Mouse (Mus musculus) kidney, embryonic 16.5 days (tissue): ENCODE results near the gene Arid1b. TPM values are rescaled to one million over a fixed set of nuclear protein-coding genes. Genes with fewer than 3 reads are reported as not detected.

Experiments used
- ATAC-seq: fragments of 200-750 bp; cut with Nextera tagmentation; 2 replicates; pipeline ENCODE4 v1.8.0; 2017; ENCODE audit warnings: moderate TSS enrichment; ENCODE audit not compliant: low FRiP score, low TSS enrichment
- H3K27ac ChIP-seq: fragments of 300-500 bp; sonication (generic); 2 replicates; pipeline ENCODE4 v1.5.1; 2014; ENCODE audit warnings: low read length
- H3K27me3 ChIP-seq: fragments of 300-500 bp; sonication (generic); 2 replicates; pipeline ENCODE4 v1.6.1; 2014; ENCODE audit warnings: low read length, control low read depth, mixed read lengths; ENCODE audit not compliant: insufficient read depth
- H3K36me3 ChIP-seq: fragments of 300-500 bp; sonication (generic); 2 replicates; pipeline ENCODE4 v1.6.1; 2014; ENCODE audit warnings: low read length, control low read depth, mixed read lengths; ENCODE audit not compliant: insufficient read depth
- H3K4me1 ChIP-seq: fragments of 300-500 bp; sonication (generic); 2 replicates; pipeline ENCODE4 v1.6.1; 2014; ENCODE audit warnings: low read length, control low read depth, mixed read lengths; ENCODE audit not compliant: insufficient read depth
- H3K4me2 ChIP-seq: fragments of 300-500 bp; sonication (generic); replicated peaks from 2 replicates; pipeline ENCODE4 v1.6.1; 2014; ENCODE audit warnings: low read depth, low read length
- H3K4me3 ChIP-seq: fragments of 300-500 bp; sonication (generic); 2 replicates; pipeline ENCODE4 v1.5.1; 2014; ENCODE audit warnings: mild to moderate bottlenecking, low read length
- H3K9ac ChIP-seq: fragments of 300-500 bp; sonication (generic); replicated peaks from 2 replicates; pipeline ENCODE4 v1.6.1; 2014; ENCODE audit warnings: low read length
- H3K9me3 ChIP-seq: fragments of 300-500 bp; sonication (generic); 2 replicates; pipeline ENCODE4 v1.6.1; 2016; ENCODE audit warnings: low read length, control low read depth
- WGBS: fragments of 180-500 bp; shearing (Covaris S2); extraction: QIAGEN DNeasy Blood & Tissue Kit; methylation state at CpG from one replicate; pipeline ENCODE4 v1.1.7; 2014; 5-methylcytosine and 5-hydroxymethylcytosine counted together
- polyA plus RNA-seq: library from polyadenylated mRNA; unstranded; fragments of >200 nt; fragmentation: Nextera tagmentation; extraction: Ambion mirVana; gene quantifications from 2 replicates; pipeline ENCODE4 v1.2.1, GENCODE M21; 2015

The Arid1b gene
- polyA plus RNA-seq, 1 experiment from 2014 or later: 10.9 TPM

DNA sequence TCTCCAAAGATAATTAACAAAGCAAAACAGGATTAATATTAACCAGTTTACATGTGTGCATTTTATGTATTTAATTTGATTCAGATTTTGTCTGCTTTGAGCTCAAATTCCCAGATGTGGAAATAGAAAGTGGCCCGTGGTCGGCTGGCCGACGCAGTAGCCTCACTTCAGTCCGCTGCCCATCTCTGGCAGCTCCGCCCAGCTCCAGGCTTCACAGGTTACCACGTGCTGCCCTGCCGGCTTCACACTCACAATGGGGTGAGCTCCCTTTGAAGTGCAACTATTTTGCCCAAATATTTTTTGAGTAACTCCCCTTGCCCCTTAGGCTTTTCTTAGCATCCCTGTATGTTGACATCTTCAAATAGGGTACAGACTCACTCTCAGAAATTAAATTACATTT lies 140.1 kb downstream of the Arid1b start:
- Histone ChIP-seq H3K4me3 (no peak overlapping the region), H3K27me3 (no peaks in the 10 kb centered on the region), H3K27ac (no peak overlapping the region), H3K4me2 (no peak overlapping the region), H3K9me3 (no peaks in the 10 kb centered on the region), H3K9ac (no peak overlapping the region), H3K4me1 (peaks cover 58% of the 10 kb centered on the region), H3K36me3 (0 out of 2 replicates have a peak, but pooled peaks cover 5% of the 10 kb centered on the region)
- 51% methylated on average over 8 of the region's 8 CpGs for WGBS
- no peak for ATAC-seq

DNA sequence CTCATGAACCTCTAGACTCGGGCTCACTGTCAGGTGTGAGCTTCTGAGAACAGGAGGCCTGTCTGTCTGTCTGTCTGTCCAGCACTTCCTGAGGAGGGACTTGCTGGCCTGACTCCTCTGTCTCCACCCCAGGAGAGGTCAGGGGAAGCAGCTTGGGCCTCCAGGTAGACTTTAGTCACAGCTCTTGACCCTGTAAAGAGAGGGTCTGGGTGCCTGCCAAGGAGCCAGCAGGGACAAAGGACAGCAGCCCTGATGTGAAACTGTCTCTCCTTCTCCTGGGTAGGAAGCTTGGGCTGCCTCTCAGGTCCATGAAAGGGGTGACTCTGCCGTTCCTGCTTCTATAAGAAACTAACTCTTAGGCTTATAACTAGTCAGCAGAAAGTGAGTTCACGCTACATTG lies 143.8 kb downstream of the Arid1b start:
- Histone ChIP-seq H3K36me3 (no peaks in the 10 kb centered on the region), H3K4me3 (no peak overlapping the region), H3K27me3 (no peaks in the 10 kb centered on the region), H3K27ac (peak overlapping the region; percentile 86), H3K4me1 (peaks cover 54% of the 10 kb centered on the region), H3K9me3 (no peaks in the 10 kb centered on the region), H3K9ac (no peak overlapping the region), H3K4me2 (no peak overlapping the region)
- no peak for ATAC-seq
- 51% methylated on average over 3 of the region's 3 CpGs for WGBS

DNA sequence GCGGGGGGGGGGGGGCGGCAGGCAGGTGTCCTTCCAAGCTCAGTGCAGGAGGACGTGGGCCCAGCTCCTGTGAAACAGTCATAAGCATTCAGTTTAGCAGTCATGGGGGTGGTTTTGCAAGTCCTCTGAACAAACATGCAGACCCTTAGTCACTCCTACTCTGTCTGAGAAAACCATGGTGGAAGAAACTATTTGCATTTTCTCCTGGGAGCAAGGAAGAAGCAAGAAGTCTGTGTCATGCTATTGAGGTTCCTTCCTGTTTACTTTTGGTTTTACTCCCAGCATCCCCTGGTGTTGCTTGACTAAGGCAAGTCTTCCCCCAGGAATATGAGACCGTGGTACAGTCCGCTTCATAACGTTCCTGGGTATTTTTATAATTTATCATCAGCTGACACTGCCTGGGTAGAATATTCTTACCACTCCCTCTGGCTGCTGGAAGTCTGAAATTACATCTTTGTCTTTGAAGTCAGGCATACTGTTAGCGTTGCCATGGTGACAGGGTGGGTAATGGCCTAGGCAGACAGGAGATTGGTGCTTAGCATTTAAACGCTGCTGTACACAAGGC lies 144.6 kb downstream of the Arid1b start:
- peaks cover 55% of the 10 kb centered on the region for H3K4me1 ChIP-seq
- 3% methylated on average over 8 of the region's 8 CpGs for WGBS
- no peaks in the 10 kb centered on the region for H3K27me3 ChIP-seq
- H3K4me2 ChIP-seq: peak overlapping the region; percentile 26; the same call in 1 of the 2 replicates
- H3K36me3 ChIP-seq: no peaks in the 10 kb centered on the region
- H3K27ac ChIP-seq: peak overlapping the region; percentile 86
- H3K4me3 ChIP-seq: no peak overlapping the region
- ATAC-seq: peak; percentile 84
- no peaks in the 10 kb centered on the region for H3K9me3 ChIP-seq
- no peak overlapping the region for H3K9ac ChIP-seq

DNA sequence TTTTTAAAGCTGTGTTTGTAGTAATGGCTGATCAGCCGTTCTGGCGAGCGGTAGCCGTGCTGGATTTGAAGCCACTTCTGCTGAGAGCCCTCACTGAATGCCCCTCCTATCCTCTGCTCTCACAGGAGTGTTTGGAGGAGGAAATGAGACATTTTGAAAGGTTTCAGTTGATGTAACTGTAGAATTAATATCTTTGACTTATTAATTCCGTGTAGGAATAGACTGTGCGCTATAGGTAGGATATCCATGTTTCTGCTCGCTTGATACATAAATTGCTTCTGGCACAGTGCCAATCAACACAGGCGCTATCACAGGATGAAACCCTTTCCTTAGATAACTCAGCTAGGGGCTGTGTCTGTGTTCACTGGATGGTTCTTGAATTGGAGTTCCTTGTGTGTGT lies 145.4 kb downstream of the Arid1b start:
- ATAC-seq: no peak
- Histone ChIP-seq H3K4me2 (peak overlapping the region; percentile 38), H3K4me3 (no peak overlapping the region), H3K4me1 (peaks cover 48% of the 10 kb centered on the region), H3K9ac (no peak overlapping the region), H3K9me3 (no peaks in the 10 kb centered on the region), H3K27me3 (no peaks in the 10 kb centered on the region), H3K27ac (peak overlapping the region; percentile 87), H3K36me3 (no peaks in the 10 kb centered on the region)
- WGBS: 15% methylated on average over 8 of the region's 8 CpGs

GRCm38 (mm10) chr17:5143735-5144439 lies 149.8 kb downstream of the Arid1b start:
- Histone ChIP-seq H3K27ac (no peak overlapping the region), H3K4me2 (no peak overlapping the region), H3K27me3 (no peaks in the 10 kb centered on the region), H3K4me3 (no peak overlapping the region), H3K4me1 (peaks cover 16% of the 10 kb centered on the region), H3K36me3 (no peaks in the 10 kb centered on the region), H3K9me3 (no peaks in the 10 kb centered on the region), H3K9ac (no peak overlapping the region)
- 83% methylated on average over 6 of the region's 6 CpGs for WGBS
- ATAC-seq: no peak

DNA sequence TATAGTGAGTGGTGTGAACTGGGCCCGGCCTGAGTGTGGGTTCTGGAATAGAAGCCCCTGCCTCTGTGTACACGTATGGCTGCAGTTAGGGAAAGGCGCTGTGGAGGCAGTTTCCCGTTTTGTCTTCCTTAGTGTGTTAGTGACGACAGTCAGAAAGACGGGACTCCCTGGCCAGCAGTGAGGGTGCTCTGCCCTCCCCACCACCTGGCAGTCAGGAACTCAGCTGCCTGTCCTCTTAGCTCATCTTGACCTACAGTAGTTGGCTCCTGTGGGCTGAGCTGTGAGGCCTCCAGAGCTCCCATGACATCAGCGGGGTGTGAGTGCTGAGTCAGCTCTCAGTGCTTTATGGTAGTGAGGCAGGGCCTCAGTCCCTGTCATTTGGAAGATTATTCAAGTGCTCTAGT lies 156.5 kb downstream of the Arid1b start:
- 56% methylated on average over 7 of the region's 7 CpGs for WGBS
- Histone ChIP-seq H3K4me1 (peaks cover 10% of the 10 kb centered on the region; the same call in 1 of the 2 replicates), H3K4me3 (no peak overlapping the region), H3K27ac (0 out of 2 replicates have a peak overlapping the region, but pooled peaks have one; percentile 18), H3K9me3 (no peaks in the 10 kb centered on the region), H3K9ac (no peak overlapping the region), H3K27me3 (no peaks in the 10 kb centered on the region), H3K36me3 (no peaks in the 10 kb centered on the region), H3K4me2 (no peak overlapping the region)
- peak; percentile 89 for ATAC-seq

GRCm38 (mm10) chr17:5151852-5152251 lies 157.7 kb downstream of the Arid1b start:
- no peaks in the 10 kb centered on the region for H3K36me3 ChIP-seq
- no peaks in the 10 kb centered on the region for H3K9me3 ChIP-seq
- no peak overlapping the region for H3K9ac ChIP-seq
- H3K4me1 ChIP-seq: peaks cover 10% of the 10 kb centered on the region
- no peak overlapping the region for H3K4me2 ChIP-seq
- no peak overlapping the region for H3K4me3 ChIP-seq
- H3K27ac ChIP-seq: no peak overlapping the region
- H3K27me3 ChIP-seq: no peaks in the 10 kb centered on the region
- 69% methylated on average over 11 of the region's 11 CpGs for WGBS
- ATAC-seq: no peak

GRCm38 (mm10) chr17:5153461-5153860 lies 159.3 kb downstream of the Arid1b start:
- Histone ChIP-seq H3K4me2 (no peak overlapping the region), H3K27ac (no peak overlapping the region), H3K4me1 (peaks cover 13% of the 10 kb centered on the region), H3K36me3 (no peaks in the 10 kb centered on the region), H3K27me3 (no peaks in the 10 kb centered on the region), H3K4me3 (no peak overlapping the region), H3K9me3 (no peaks in the 10 kb centered on the region), H3K9ac (no peak overlapping the region)
- no peak for ATAC-seq
- 59% methylated on average over 2 of the region's 2 CpGs for WGBS

DNA sequence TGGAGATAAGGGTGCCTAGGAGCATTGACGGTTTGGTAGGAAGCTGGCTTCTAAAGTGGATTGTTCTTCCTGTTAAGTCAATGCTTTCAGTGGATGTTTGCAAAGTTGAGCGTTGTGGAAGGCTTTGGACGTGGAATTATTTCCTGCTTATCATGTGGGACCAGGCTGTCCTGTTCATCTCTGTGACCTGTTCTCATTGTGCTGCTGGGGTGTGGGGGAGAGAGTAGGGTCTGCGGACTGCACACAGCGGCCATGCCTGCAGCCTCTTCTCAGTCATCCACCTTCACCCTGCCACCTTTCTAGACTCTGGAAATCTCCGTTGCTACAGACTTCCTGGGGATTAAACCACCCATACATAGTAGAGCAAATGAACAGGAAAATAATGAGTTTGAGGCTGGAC lies 160.2 kb downstream of the Arid1b start:
- H3K4me1 ChIP-seq: peaks cover 13% of the 10 kb centered on the region
- no peak for ATAC-seq
- no peaks in the 10 kb centered on the region for H3K27me3 ChIP-seq
- H3K36me3 ChIP-seq: no peaks in the 10 kb centered on the region
- H3K9me3 ChIP-seq: no peaks in the 10 kb centered on the region
- H3K27ac ChIP-seq: no peak overlapping the region
- WGBS: 65% methylated on average over 6 of the region's 6 CpGs
- no peak overlapping the region for H3K4me3 ChIP-seq
- H3K9ac ChIP-seq: no peak overlapping the region
- H3K4me2 ChIP-seq: no peak overlapping the region

DNA sequence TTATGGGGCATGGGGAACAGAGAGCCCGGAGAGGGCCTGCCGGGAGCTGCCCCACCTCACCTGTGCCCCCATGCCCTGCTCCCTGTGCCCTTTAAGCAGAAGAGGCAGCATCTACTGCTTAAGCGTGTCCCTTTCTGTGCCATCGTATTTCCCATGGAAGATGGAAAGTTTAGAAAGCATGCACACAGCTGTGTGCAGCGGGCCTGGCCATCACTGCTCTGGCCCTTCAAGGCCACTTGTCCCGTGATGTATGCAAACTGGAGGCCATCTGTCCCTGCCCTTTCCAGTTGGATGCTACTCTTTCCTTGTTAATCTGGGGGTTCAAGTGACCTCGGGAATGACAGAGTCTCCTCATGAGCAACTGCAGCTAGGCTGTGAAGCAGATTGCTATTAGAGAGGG lies 163.5 kb downstream of the Arid1b start:
- H3K9ac ChIP-seq: no peak overlapping the region
- no peak overlapping the region for H3K27ac ChIP-seq
- H3K36me3 ChIP-seq: no peaks in the 10 kb centered on the region
- no peaks in the 10 kb centered on the region for H3K9me3 ChIP-seq
- H3K4me2 ChIP-seq: no peak overlapping the region
- no peak for ATAC-seq
- no peak overlapping the region for H3K4me3 ChIP-seq
- peaks cover 10% of the 10 kb centered on the region for H3K4me1 ChIP-seq
- no peaks in the 10 kb centered on the region for H3K27me3 ChIP-seq
- 49% methylated on average over 7 of the region's 7 CpGs for WGBS
